Mouse (Mus musculus) retina, adult 2 months (tissue): ENCODE measurements around the gene Ap2a1.
A peak's percentile ranks its signal among the peaks of the same experiment; 100 is the strongest.
"Not testable (repeated sequence)": the region's sequence is repeated elsewhere in the genome, so short reads cannot be mapped to it uniquely, and the experiment has no call there.

ENCODE experiments used
- DNase-seq: peaks from one replicate; pipeline ENCODE4 v3.0.0-alpha.2; 2012; ENCODE audit warnings: low read depth, low spot score

The Ap2a1 gene

DNA sequence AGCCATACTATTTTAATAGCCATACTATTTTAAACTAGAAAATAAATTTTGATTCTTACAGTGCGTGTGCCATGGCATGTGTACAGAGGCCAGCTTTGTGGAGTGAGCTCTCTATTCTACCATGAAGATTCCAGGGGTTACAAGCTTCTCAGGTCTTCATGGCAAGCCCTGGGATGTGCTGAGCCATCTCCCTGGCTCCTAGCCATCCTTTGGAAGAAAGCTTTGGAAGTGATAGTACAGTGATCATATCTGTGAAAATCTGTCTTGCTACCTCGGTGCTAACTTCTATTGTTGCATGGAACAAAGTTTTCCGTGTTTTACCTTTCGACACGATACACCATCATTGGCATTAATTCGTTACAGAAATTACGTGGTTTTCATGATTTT lies 34.1 kb downstream of the Ap2a1 start:
- DNase-seq, result no peak

DNA sequence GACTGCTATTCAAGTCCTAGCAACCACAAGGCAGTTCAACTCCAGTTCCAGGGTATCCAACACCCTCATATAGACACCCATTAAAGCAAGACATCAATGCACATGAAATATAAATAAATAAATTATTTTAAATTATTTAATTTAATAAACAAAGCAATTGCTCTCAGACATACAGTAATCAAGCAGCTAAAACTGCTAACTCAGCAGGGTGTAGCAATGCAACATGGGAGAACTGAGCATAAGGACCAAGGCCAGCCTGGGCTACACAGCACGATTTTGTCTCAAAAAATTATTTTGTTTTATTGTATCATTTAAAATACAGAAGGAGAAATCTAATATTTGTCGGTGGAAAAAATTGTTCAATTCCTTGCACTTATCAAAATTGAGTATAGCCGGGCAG lies 35.1 kb downstream of the Ap2a1 start:
- no peak for DNase-seq

DNA sequence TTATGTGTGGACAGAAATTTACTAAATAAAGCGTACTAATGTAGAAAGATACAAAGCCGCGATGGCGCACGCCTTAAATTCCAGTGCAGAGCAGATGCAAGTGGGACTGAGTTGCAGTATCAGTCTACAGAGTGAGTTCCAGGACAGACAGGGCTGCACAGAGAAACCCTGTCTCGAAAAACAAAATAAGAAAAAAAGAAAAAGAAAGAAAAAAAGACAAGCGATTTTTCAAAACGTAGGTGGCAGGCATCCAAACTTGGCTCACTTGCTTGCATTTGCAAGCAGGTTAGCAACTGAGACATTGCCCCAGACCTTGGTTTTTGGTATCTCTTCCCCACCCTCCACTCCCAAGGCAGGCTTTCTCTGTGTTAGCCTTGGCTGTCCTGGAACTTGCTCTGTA lies 36.1 kb downstream of the Ap2a1 start:
- DNase-seq, result no peak

DNA sequence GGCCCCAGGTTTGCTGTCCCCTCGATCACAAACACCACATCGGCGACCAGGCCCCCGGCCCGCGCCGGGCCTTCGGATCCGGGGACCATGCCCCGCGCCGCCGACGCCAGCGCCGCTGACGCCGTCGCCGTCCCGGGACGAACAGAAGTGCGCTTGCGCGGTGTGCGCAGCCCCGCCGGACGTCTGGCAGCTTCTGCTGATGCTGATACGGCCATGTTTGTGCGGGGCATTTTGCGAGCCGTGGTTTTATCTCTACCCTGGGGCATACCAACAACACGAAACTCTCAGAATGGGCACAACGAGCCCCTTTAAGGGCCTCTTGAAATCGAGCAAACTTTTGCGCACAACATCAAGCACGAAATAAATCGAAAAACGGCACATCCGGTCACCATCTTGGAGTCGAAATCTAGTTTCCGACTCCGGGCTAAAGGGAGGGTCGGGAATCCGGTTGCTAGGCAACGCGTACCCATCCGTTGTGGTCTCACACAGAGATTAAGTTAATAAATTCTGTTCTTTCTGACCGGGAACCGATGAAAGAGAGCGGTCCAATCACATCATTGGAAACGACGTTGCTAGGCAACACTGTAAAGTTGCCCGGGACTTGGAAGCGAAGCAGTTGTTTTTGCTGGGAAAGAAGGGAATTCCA lies 36.9 kb downstream of the Ap2a1 start, which contains the start of gene Med25:
Gene Med25 (minus strand): TSS at position 437 of the 646 bp plus-strand sequence.
- DNase-seq, result peak; percentile 83

DNA sequence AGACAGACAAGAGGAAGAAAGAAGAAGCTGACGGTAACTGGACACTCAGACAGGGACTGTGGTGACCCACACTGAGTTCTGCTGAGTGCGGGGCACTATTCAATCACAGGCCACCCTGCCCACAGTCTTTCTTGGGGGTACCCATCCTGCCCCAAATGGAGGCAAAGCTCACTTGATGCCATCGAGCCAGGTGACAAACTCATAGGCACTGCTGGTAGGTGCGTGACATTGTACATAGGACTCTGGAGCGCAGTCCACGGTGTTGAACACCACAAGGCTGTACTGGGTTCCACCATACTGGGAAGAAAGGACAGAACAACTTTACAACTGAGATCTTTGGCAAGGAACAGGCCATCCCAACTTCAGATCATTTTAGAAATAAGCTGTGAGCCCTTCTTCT lies 37.7 kb downstream of the Ap2a1 start:
- no peak for DNase-seq

DNA sequence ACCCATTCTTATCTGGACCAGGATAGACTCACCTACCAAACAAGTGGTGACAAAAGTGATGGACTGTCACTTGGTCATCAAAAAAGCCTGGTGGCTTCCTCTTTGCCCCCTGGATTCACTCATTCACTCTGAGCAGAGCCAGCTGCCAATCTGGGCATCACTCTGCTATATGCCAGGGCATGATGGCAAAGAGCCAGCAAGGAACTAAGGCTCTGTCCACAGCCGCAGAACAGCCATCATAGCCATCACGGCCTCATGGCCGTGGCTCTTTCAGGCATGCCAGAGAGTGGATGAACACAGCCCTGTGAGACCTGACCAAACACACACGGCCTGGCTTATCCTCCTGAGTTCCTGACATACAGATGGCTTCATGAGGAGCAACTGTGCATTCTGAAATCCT lies 38.6 kb downstream of the Ap2a1 start:
- DNase-seq, result no peak

DNA sequence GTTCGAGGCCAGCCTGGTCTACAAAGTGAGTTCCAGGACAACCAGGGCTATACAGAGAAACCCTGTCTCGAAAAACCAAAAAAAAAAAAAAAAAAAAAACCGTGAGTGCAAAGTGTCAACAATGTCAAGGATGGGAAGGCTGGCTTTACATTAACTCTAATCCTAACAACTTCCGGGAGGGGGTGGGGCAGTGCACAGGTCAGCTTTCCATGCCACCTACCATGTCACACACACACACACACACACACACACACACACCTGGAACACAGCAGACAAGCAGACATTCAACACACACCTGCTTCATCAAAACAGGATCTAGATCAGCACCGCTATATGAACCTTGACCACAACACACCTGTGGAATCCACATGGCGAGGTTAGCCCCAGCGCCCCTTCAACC lies 39.1 kb downstream of the Ap2a1 start:
- DNase-seq, result no peak

DNA sequence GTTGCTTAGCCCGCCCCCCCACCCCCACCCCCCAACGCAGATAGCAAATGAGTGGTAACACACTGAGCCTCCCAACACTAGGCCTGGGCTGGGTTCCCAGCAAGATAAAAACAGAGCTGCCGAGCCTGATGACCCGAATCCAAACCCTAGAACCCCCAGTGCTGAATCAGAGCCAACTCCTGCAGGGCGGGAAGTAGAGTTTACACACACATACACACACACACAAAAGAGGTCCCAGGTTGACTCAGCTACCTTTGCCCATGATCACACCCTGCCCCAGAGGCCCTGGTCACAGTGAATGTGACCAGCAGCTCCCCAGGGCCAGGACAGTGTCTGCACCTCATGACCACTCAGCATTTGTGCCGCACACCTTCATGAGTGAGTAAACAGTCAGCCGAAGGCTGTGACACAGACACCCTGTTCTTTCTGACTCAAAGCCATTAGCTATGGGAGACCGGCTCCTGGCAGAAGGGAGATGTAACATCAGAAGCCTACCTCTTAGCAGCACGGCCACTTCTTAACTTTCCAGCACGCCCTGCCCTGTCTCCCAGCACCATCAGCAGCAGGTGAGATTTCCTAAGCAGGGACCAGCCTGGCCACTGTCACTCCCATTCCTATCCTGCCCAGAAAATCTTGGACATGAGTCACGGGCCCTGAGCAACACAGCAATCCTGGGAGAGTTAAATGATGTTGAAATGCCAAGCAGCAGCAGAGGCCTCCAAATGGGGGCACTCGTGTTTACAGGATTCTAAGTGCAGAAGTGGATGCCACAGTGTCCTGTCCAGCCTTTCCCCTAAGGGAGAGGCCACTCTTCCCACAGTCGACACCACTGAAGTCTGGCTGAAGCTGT lies 40.8 kb downstream of the Ap2a1 start:
- no peak for DNase-seq

DNA sequence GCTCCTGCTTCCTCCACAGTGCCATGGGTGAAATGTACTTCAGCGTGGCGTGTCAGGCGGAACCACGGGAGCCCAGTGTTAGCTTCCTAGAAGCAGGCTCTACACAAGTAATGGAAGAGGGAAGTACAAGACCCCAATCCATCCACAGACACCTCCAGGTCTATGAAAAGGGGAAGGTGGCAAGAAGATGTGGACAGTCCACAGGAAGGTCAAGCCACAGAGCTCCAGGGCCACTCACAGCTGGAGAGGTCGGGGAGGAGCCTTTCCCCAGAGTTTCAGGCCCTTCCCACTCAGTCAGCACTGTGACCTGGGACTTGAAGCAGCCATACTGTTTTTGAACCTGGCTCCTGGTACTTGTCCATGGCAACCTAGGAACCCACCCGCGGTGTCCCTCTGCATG lies 42.3 kb downstream of the Ap2a1 start:
- no peak for DNase-seq

DNA sequence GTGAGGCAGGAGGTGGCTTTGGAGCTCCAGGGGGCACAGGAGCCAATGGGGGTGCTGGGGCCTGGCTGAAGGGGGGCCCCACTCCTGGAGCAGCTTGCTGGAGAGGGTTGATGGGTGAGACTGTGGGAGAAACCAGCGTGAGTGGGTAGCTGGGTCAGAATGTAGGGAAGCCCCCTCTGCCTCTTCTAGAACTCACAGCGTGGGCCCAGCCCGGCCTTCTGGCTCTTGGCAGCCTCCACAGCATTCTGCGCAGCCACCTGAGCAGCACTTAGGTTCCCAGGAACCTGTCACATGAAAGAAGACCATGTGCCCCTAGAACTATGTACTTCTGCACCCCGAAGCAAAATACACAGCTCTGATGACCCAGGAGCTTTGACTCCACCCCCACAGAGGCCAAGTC lies 44.7 kb downstream of the Ap2a1 start:
- DNase-seq, result no peak

DNA sequence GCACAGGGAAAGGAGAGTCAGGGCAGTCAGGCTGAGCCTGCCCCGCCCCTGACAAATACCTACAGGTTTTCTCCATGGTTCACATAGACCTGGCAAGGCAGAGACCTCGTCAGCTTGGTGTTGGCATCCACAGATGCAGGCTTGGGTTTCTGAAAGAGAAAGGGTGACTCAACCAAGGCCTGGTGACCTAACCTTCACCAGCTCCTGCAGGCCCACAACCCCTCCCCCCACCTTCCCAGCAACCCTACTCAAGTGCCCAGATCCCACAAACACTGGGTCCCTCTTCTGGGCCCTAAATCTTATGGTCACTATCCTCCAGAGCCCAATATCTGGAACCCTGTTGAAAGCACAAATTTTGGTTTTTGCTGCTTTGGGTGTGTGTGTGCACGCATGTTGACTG lies 46.3 kb downstream of the Ap2a1 start:
- no peak for DNase-seq

DNA sequence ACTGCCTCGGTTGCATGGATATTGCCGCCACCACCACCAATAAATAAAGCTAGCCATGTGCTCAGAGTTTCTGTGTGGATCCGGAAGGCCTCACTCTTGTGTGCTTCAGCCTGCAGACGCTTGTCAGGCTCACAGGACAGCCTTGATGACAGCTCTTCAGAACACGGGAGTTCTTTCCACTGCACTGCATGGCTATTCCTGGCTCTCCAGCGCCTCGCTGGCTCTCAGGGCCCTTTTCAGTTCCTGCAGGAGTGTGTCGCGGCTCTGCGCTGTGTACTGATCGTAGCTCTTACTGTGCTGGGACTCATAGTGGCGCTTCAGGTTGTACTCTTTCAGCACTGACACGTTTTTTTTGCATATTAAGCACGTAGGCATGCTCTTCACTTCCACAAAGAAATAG lies 51.5 kb downstream of the Ap2a1 start:
- DNase-seq, result no peak

DNA sequence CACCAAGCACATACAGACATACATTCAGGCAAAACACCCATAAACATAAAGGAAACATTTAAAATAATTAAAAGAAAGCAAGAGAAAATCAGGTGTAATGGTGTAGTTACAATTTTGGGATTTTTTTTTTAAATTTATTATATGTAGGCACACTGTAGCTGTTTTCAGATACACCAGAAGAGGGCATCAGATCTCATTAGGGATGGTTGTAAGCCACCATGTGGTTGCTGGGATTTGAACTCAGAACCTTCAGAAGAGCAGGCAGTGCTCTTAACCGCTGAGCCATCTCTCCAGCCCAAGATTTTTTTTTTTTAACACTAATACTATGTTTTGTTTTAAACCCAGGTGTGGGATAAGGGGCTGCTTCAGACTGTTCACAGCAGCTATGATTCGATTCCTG lies 57.5 kb downstream of the Ap2a1 start:
- DNase-seq, result not testable (repeated sequence)

DNA sequence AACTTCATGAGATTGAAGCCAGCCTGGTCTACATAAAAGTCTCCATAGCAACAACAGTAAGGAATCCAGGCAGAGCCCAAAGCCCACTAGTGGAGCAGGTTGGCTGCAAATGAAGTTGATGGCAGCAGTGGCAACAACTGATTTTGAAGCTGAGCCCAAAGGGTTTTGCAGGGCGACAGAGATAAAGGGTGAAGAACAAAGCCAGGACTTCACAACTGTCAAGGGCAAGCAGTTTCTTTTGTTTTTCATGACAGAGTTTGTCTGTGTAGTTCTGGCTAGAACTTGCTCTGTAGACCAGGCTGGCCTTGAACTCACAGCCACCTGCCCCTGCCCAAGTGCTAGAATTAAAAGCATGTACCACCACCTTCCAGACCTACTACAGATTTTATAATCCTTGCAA lies 58.1 kb downstream of the Ap2a1 start:
- DNase-seq, result no peak

DNA sequence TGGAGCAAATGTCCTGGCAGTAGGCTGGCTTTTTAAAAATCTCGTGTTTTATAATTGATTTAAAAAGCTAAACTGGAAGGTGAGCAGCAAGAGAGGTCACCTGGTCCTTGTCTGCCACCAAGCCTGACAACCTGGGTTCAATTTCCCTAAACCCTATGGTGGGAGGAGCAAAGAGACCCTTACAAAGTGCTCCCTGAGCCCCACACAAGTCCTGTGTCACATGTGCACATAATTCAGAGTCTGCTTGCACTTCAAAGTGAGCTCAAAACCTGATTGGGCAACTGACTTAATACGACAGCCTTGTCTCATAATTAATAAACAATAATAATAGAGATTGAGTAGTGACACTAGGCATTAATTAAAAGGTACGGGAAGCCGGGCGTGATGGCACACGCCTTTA lies 58.7 kb downstream of the Ap2a1 start:
- no peak for DNase-seq

DNA sequence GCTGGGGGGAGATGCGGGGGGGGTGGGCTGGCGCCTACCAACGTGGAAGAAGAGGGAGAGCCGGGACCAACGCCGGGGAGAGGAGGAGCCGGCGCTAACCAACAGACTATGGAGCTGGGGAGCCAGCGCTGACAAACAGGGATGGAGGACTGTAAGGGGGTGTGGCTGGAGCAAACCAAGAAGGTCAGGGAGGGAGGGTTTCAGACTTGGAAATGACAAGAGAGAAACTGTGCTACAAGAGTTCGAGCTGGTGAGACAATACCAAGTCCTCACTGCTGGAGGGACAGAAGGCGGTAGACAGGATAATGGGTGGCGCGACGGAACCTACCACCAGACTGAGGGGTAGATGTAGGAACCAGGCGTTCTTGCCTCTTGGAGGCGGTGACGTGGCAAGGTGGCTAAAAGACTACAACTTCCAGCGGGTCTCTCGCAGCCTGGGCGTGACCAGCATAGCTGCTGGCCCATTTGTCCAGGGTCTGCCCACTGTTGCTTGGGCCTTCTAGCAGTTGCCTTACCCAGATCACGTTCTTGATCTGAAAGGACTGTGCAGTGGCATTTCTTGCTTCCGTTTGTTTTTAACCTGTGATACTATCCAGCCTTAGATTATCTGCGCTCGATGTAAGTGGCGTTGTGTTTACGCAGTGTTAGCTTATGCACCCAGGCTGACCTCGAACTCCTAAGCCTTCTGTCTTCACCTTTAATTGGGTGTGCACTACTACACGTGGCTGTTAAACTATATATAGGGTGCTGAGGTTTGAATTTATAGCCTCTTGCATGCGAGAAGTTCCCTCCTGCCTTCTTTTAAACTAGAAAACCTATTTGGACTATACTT lies 59.4 kb downstream of the Ap2a1 start, which contains the start of gene Ptov1:
Gene Ptov1 (minus strand): TSS at position 92 of the 832 bp plus-strand sequence.
- peak; percentile 91 for DNase-seq

DNA sequence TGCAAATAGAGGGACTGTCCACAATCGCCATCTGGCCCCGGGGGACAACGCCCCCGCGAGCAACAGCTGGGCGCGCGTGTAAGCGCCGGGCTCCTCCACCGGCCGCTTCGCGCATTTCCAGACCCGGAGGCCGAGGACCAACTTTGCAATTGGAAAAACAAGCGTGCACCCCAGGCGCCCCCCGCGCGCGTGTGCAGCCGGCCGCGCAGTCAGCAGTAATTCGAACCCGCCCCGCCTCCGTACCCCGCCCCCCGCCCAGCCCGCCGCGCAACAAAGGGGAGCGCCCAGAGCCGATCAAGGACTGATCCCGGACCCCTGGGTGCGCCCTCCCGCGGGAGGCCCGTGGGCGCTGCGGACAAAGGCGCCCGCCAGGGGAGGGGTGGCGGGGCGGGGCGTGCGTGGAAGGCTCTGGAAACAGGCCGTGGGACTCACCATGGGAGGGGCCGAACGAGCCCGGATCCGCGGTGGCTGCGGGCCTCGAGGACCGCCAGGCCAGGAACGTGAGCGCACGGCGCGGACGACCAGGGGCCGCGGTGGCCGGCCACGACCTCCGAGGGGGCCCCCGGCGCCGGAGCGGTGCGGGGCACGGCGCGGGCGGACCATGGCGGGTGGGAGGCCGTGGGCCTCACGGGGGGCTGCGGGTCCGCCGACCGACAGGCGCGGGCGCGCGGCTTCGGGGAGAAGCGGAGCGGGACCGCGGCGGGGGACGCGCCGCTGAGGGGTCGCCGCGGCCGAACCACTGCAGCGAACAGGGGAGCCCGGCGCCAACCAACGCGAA lies 60.2 kb downstream of the Ap2a1 start:
- DNase-seq, result peak; percentile 51

DNA sequence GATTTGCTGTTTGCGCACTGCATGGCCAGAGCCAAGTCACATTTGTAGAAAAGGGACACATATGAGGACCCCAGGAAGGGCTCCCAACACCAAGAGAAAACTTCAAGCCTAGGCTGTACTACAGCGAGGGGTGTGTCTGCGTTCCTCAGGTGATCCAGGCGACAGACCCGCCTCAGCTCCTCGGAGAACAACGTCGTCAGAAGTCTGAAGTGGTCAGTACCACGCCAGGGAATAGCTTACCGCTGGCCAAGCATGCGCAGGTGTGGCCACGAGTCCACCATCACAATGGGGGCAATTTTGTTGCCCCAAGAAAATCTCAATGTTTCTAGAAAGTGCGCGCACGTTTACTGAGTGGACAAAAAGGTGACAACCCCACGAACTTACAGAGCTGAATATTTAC lies 60.8 kb downstream of the Ap2a1 start:
- no peak for DNase-seq

DNA sequence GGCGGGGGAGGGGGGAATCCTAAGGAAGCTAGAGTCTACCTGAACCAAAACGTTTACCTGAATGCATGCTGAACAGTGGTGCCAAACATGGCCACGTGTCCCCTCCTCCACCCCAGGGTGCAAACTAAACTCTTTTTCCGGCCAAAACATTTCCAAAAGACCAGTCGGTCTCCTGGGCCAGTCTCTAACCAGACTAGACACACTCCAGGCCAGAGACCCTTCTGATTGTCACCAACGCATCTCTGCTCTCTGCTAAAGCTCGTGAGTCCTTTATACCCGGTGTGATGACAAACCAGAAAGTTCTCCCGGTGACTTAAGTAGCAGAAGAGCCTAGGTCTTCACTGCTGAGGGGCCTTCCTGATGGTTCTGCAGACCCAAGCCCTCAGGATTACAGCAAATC lies 61.5 kb downstream of the Ap2a1 start:
- DNase-seq, result no peak

DNA sequence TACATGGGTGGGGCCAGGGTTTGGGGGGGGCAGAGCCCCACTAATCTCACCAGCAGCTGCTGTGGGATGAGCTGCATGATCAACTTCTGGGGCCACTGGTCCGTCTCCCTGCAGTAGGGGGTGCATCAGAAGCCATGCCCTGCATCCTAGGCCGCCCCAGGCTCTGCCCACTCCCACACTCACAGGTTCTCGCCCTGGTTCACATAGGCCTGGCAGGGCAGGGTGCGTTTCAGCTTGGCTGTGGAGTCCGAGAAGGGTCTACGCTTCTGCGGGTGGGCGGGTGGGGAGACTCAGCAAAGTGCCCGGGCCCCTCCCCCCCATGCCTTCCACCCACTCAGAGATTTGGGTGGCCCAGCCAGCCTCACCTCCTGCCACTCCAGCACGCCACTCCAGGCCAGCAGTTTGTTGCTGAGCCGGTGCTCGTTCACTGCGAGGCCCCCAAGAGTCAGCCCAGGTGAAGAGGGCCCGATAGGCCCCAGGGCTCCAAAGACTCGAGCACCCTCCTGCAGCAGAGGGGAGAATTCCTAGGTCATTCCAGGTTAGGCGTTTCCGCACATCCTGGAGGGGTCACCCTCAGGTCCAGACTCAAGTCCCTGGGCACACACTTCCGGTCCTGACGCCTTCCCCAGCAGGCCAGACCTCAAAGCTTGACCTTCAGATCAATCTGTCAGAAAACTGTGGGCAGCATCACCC lies 62.1 kb downstream of the Ap2a1 start:
- no peak for DNase-seq
